Mouse (Mus musculus) bone marrow, adult 2 months (tissue): ENCODE measurements at regions not wholly inside any gene's neighbourhood (a gene's known extent, or its start where the extent isn't known, plus 50 kb on each side); places are given as distances from the start of the nearest gene placed in this dataset.

ENCODE experiments used
- CTCF ChIP-seq: fragments of 200-500 bp; IDR thresholded peaks from 2 replicates; pipeline ENCODE4 v1.5.1; 2011; ENCODE audit warnings: low read length, control low read depth; ENCODE audit not compliant: control insufficient read depth, insufficient read depth
- POLR2A ChIP-seq: fragments of 200-500 bp; IDR thresholded peaks from 2 replicates; pipeline ENCODE4 v1.6.1; 2011; ENCODE audit warnings: low read depth, mild to moderate bottlenecking, control low read depth, low read length, borderline replicate concordance; ENCODE audit not compliant: control insufficient read depth

DNA sequence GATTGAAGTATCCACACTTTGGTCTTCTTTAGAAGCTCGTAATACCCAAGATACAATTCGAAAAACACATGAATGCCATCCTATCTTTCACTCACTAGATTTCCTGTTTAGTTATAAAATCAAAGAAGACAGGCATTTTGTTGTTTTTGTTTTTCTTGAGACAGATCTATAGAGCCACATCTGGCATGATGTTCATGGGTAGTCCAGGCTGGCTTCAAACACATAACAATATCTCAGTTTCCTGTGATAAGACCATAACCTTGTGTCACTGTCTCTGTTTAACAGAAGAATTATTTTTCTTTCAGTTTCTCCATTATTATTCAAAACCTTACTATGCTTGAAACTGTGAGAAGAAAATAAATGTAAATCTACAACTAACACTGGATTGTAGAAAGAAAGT is 190.5 kb upstream of the Rasa1 start:
- TF ChIP-seq CTCF (no peak), POLR2A (no peak)
